Mouse (Mus musculus) liver, embryonic 14.5 days (tissue): Measurements from ENCODE around the gene Rps6kb2. TPM values are rescaled to one million over a fixed set of nuclear protein-coding genes. Genes with fewer than 3 reads are reported as not detected.
A peak's percentile ranks its signal among the peaks of the same experiment; 100 is the strongest.

Experiments used
- ATAC-seq: fragments of 200-750 bp; cut with Nextera tagmentation; 2 replicates; pipeline ENCODE4 v1.8.0; 2017; ENCODE audit warnings: moderate number of reproducible peaks, mild to moderate bottlenecking, moderate library complexity; ENCODE audit not compliant: insufficient read depth
- DNase-seq, 3 experiments: peaks; one replicate each; pipeline ENCODE4 v3.0.0-alpha.2; 2012 to 2013; ENCODE audit warnings: low read depth in 3 of 3, low spot score in 3 of 3
- H3K27ac ChIP-seq: fragments of 300-500 bp; sonication (generic); 2 replicates; pipeline ENCODE4 v1.5.1; 2014; ENCODE audit warnings: moderate library complexity, mild to moderate bottlenecking, control low read depth, inconsistent platforms
- H3K27me3 ChIP-seq: fragments of 300-500 bp; sonication (generic); 2 replicates; pipeline ENCODE4 v1.6.1; 2014; ENCODE audit warnings: mild to moderate bottlenecking, low read length, moderate library complexity; ENCODE audit not compliant: control insufficient read depth, insufficient read depth
- H3K36me3 ChIP-seq: fragments of 300-500 bp; sonication (generic); replicated peaks from 2 replicates; pipeline ENCODE4 v1.6.1; 2014; ENCODE audit warnings: low read depth; ENCODE audit not compliant: control insufficient read depth, insufficient read depth
- H3K4me1 ChIP-seq, 2 experiments: fragments of 200-500 bp in 1 of 2; fragments of 300-500 bp in 1 of 2; sonication (generic) in 1 of 2; replicated peaks; 2 replicates each; pipeline ENCODE4 v1.6.1; 2012 to 2014; ENCODE audit warnings: antibody characterized with exemption in 1 of 2, inconsistent platforms in 1 of 2, low read length in 1 of 2; ENCODE audit not compliant: control insufficient read depth in 2 of 2, insufficient read depth in 2 of 2
- H3K4me2 ChIP-seq: fragments of 300-500 bp; sonication (generic); 2 replicates; pipeline ENCODE4 v1.6.1; 2014; ENCODE audit warnings: low read depth, mild to moderate bottlenecking, control low read depth, moderate library complexity
- H3K4me3 ChIP-seq, 2 experiments: fragments of 200-500 bp in 1 of 2; fragments of 300-500 bp in 1 of 2; sonication (generic) in 1 of 2; 2 replicates each; pipeline ENCODE4 v1.5.1; 2012 to 2014; ENCODE audit warnings: low read depth in 2 of 2, low read length in 2 of 2, mild to moderate bottlenecking in 2 of 2, control low read depth in 1 of 2, inconsistent platforms in 1 of 2, moderate library complexity in 1 of 2; ENCODE audit not compliant: insufficient read depth in 1 of 2
- H3K9ac ChIP-seq: fragments of 300-500 bp; sonication (generic); replicated peaks from 2 replicates; pipeline ENCODE4 v1.6.1; 2014; ENCODE audit warnings: mild to moderate bottlenecking, control low read depth, moderate library complexity
- H3K9me3 ChIP-seq: fragments of 300-500 bp; sonication (generic); 2 replicates; pipeline ENCODE4 v1.6.1; 2016; ENCODE audit warnings: low read length, mixed read lengths; ENCODE audit not compliant: control insufficient read depth
- CTCF ChIP-seq: IDR thresholded peaks from 2 replicates; pipeline ENCODE4 v1.5.1; 2016; ENCODE audit warnings: antibody characterized with exemption, low read depth, control low read depth
- EP300 ChIP-seq: IDR thresholded peaks from 2 replicates; pipeline ENCODE4 v1.6.1; 2016; ENCODE audit warnings: antibody characterized with exemption, low read depth
- WGBS: fragments of 180-500 bp; shearing (Covaris S2); extraction: QIAGEN DNeasy Blood & Tissue Kit; methylation state at CpG from one replicate; pipeline ENCODE4 v1.1.7; 2014; ENCODE audit not compliant: insufficient replicate concordance; 5-methylcytosine and 5-hydroxymethylcytosine counted together
- polyA plus RNA-seq, 2 experiments: library from polyadenylated mRNA; depleted of rRNA in 1 of 2; stranded (reverse) in 1 of 2; unstranded in 1 of 2; fragments of >200 nt; fragmentation: Nextera tagmentation in 1 of 2; extraction: Ambion mirVana in 1 of 2; gene quantifications; 2 replicates each; pipeline versions ENCODE4 v1.2.1 to v1.2.3; 2012 to 2014

The Rps6kb2 gene
- polyA plus RNA-seq, 2 experiments, result 19.2 to 19.9 TPM

DNA sequence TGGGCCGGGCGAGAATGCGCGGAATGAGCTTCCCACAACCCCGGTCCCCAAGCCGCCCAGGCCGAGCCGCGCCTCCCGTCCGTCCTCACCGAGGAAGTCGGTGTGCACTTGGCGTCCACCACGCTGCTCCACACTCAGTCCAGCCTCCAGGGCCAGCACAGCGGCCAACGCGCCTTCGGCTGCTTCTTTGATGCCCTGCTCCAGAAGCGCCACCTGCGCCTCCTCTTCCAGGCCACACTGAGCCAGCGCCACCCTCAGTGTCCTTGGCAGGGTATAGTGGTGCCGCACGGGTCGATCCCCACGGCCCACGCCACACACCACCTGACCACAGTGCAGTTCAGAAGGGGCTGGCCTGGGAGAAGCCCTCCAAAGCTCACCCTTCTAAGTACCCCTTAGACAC lies 6.7 kb upstream of the Rps6kb2 start:
- Histone ChIP-seq H3K4me1 (peaks cover 4 to 5% of the 10 kb centered on the region in 2 experiments), H3K9me3 (no peaks in the 10 kb centered on the region), H3K4me3 (peak overlapping the region; percentile 42 to 57), H3K9ac (peak overlapping the region; percentile 50), H3K4me2 (peak overlapping the region; percentile 87), H3K27ac (peak overlapping the region; percentile 0; the same call in 1 of the 2 replicates), H3K36me3 (no peaks in the 10 kb centered on the region), H3K27me3 (no peaks in the 10 kb centered on the region)
- 13% methylated on average over 27 of the region's 27 CpGs for WGBS
- TF ChIP-seq EP300 (no peak), CTCF (no peak)
- ATAC-seq (peak; percentile 54), DNase-seq (no peak)

DNA sequence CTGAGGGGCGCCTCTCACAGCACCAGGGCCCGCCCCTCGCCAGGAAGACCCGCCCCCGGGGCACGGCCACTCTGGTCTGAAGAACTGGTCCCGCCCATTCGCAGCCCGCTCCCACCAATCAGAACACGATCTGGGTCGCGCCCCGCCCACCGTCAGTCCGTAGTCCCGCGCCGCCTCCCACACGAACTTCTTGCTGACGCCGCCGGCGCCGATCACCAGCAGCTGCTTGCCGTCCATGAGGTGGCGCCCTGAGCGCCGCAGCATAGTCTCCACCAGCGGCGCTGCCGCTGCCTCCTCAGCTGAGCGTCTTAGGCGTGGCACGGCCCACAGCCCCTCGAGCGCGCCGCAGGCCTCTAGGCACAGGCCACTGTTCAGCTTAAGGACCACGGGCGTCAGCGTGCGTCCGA lies 6.2 kb upstream of the Rps6kb2 start:
- Histone ChIP-seq H3K4me2 (peak overlapping the region; percentile 87), H3K27ac (peak overlapping the region; percentile 0; the same call in 1 of the 2 replicates), H3K27me3 (no peaks in the 10 kb centered on the region), H3K9ac (peak overlapping the region; percentile 50), H3K36me3 (no peaks in the 10 kb centered on the region), H3K4me1 (peaks cover 4 to 6% of the 10 kb centered on the region in 2 experiments), H3K4me3 (peak overlapping the region; percentile 42 to 57), H3K9me3 (no peaks in the 10 kb centered on the region)
- peak; percentile 94 for ATAC-seq
- TF ChIP-seq EP300, result no peak
- TF ChIP-seq CTCF, result peak; percentile 97
- WGBS, result under 1% methylated on average over 43 of the region's 43 CpGs
- DNase-seq, result peak; percentile 94 to 95 (median 94)

DNA sequence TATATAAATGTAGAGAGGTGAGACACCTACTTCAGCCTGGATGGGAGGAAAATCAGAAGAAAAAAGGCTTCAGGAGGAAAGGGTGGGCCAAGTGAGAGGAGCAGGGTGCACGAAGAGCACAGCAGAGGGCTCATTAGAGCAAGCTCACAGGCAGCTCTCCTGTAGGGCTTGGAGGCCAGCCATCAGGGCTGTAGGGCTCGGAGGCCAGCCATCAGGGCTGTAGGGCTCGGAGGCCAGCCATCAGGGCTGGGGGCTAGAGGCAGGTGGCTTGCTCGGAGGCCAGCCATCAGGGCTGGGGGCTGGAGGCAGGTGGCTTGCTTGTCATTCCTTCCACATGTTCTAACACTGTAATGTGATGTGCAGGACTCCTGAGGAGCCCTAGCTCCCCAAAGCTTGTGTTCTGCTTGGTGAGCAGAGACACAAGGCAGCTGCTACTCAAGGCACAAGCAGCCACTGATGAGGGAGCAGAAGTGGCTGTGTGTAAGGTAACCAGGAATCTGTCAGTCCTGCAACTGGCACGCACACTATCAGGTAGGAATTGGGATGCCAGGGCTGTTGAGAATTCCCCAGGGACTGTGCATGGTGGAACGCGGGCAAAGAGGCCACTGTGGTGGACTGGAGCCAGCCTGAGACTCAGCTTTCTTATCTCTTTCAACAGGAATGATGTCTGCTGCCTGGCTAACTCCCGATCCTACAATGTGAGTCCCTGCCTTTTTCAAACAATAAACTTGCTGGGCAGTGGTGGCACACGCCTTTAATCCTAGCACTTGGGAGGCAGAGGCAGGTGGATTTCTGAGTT lies 3.7 kb upstream of the Rps6kb2 start:
- H3K27ac ChIP-seq, result no peak overlapping the region
- H3K27me3 ChIP-seq, result no peaks in the 10 kb centered on the region
- no peak for ATAC-seq
- H3K9ac ChIP-seq, result no peak overlapping the region; the same call in 1 of the 2 replicates
- no peak for DNase-seq
- H3K36me3 ChIP-seq, result no peaks in the 10 kb centered on the region; the same call in 1 of the 2 replicates
- WGBS, result 57% methylated on average over 9 of the region's 9 CpGs
- peaks cover 16 to 17% of the 10 kb centered on the region in 2 experiments for H3K4me1 ChIP-seq
- H3K4me3 ChIP-seq, result no peak overlapping the region
- H3K9me3 ChIP-seq, result no peaks in the 10 kb centered on the region
- TF ChIP-seq CTCF (no peak), EP300 (no peak)
- no peak overlapping the region for H3K4me2 ChIP-seq

DNA sequence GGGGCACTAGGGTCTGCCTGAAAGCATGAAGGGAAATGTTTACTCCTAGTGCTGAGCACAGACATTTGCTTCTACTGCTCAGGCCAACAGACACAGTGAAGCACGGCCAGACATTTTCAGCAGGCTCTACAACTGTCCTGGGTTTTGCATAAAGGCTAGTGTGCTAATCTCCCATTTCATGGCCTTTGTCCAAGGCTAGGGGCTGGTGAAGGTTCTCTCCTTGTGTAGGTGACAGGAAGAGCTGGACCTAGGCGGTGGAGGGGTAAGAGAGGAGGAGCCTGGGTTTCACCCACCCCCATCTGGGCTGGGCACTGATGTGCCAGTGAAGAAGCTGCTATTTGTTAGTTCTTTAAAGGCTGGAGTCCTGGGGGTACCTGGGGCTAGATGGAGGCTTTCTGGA lies 1.6 kb upstream of the Rps6kb2 start:
- Histone ChIP-seq H3K27me3 (no peaks in the 10 kb centered on the region), H3K36me3 (no peaks in the 10 kb centered on the region; the same call in 1 of the 2 replicates), H3K9ac (no peak overlapping the region), H3K4me2 (no peak overlapping the region), H3K27ac (peak overlapping the region; percentile 18; the same call in 1 of the 2 replicates), H3K9me3 (no peaks in the 10 kb centered on the region), H3K4me3 (no peak overlapping the region), H3K4me1 (peaks cover 12 to 14% of the 10 kb centered on the region in 2 experiments)
- ATAC-seq (no peak), DNase-seq (no peak)
- WGBS, result 62% methylated on average over 2 of the region's 2 CpGs
- TF ChIP-seq CTCF, result no peak
- no peak for TF ChIP-seq EP300

DNA sequence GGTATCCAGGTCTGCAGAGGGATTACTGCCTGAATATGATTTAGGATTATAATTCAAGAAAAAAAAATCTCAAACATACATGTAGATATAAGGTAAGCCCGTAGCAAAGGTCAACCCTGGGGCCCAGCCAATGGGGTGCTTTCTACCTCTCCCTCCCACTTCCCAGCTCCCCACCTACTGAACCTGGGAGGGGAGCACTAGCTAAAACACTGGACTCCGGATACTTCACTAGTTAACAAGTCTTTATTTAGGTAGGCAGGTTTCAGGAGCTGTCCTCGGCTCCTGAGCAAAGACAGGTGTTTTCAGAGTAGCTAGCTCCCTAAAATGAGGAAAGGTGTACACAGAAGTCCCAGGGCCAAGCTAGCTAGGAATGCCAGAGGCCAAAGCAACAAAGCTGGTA lies 946 bp upstream of the Rps6kb2 start:
- peak overlapping the region; percentile 98 for H3K4me2 ChIP-seq

More for the DNA sequence above, 946 bp upstream of the Rps6kb2 start:
- no peaks in the 10 kb centered on the region; the same call in 1 of the 2 replicates for H3K36me3 ChIP-seq
- H3K27ac ChIP-seq, result no peak overlapping the region; the same call in 1 of the 2 replicates
- H3K9me3 ChIP-seq, result no peaks in the 10 kb centered on the region
- H3K27me3 ChIP-seq, result no peaks in the 10 kb centered on the region
- ATAC-seq, result no peak
- no peak overlapping the region for H3K4me3 ChIP-seq
- peaks cover 12 to 14% of the 10 kb centered on the region in 2 experiments for H3K4me1 ChIP-seq
- WGBS, result 70% methylated on average over 3 of the region's 3 CpGs
- no peak for TF ChIP-seq EP300
- no peak for DNase-seq
- no peak overlapping the region for H3K9ac ChIP-seq
